Mouse (Mus musculus): ENCODE data around the gene Ccl28. TPM values are rescaled to one million over a fixed set of nuclear protein-coding genes. Genes with fewer than 3 reads are reported as not detected.

The Ccl28 gene
- polyA plus RNA-seq, 1 experiment = 2.3 TPM

Other genes starting within 250 kb of the Ccl28 start
- 52.7 and 54.7 TPM in 2 replicates for gene Paip1, start 195.2 kb upstream of the Ccl28 start, polyA plus RNA-seq (2012; rRNA removed)
- 70.5 and 85.1 TPM in 2 replicates for gene 4833420G17Rik, start 161.1 kb upstream of the Ccl28 start, polyA plus RNA-seq (2012; rRNA removed)
- 9.7 and 24.1 TPM in 2 replicates for gene Tmem267, start 135.8 kb upstream of the Ccl28 start, polyA plus RNA-seq (2012; rRNA removed)
- gene 3110070M22Rik, start 135.4 kb upstream of the Ccl28 start, polyA plus RNA-seq (2012; rRNA removed) = 0.65 and 1.6 TPM in 2 replicates
- gene Hmgcs1, start 66.6 kb downstream of the Ccl28 start, polyA plus RNA-seq (2012; rRNA removed) = 174 and 189 TPM in 2 replicates
- gene Nim1k, start 132.1 kb downstream of the Ccl28 start, polyA plus RNA-seq (2012; rRNA removed) = 9.2 and 10.2 TPM in 2 replicates
- 29.3 and 30.3 TPM in 2 replicates for gene Zfp131, start 167.1 kb downstream of the Ccl28 start, polyA plus RNA-seq (2012; rRNA removed)
- not detected in 2 replicates for gene AF067063, start 206.4 kb downstream of the Ccl28 start, polyA plus RNA-seq (2012; rRNA removed)
- gene D13Ertd608e, start 212.2 kb downstream of the Ccl28 start, polyA plus RNA-seq (2012; rRNA removed) = not detected in 2 replicates

Measured in frontal cortex, adult 2 months (tissue).